Mouse (Mus musculus) lung, postnatal 0 days (tissue): ENCODE results near the gene Btbd16. TPM values are rescaled to one million over a fixed set of nuclear protein-coding genes. Genes with fewer than 3 reads are reported as not detected.

Experiments
- ATAC-seq: fragments of 200-750 bp; cut with Nextera tagmentation; 2 replicates; pipeline ENCODE4 v1.8.0; 2017; ENCODE audit warnings: moderate library complexity
- DNase-seq: peaks from one replicate; pipeline ENCODE4 v3.0.0-alpha.2; 2016; ENCODE audit warnings: low spot score
- H3K27ac ChIP-seq: fragments of 300-500 bp; sonication (generic); 2 replicates; pipeline ENCODE4 v1.5.1; 2014; ENCODE audit warnings: antibody characterized with exemption, mild to moderate bottlenecking, low read length, mixed read lengths
- H3K27me3 ChIP-seq: fragments of 300-500 bp; sonication (generic); replicated peaks from 2 replicates; pipeline ENCODE4 v1.6.1; 2014; ENCODE audit warnings: low read length, mixed read lengths; ENCODE audit not compliant: insufficient read depth
- H3K36me3 ChIP-seq: fragments of 300-500 bp; sonication (generic); 2 replicates; pipeline ENCODE4 v1.6.1; 2014; ENCODE audit warnings: low read length, mixed read lengths; ENCODE audit not compliant: insufficient read depth
- H3K4me1 ChIP-seq: fragments of 300-500 bp; sonication (generic); 2 replicates; pipeline ENCODE4 v1.6.1; 2014; ENCODE audit warnings: antibody characterized with exemption, low read depth, low read length, mixed read lengths; ENCODE audit not compliant: insufficient read depth
- H3K4me2 ChIP-seq: fragments of 300-500 bp; sonication (generic); replicated peaks from 2 replicates; pipeline ENCODE4 v1.6.1; 2014; ENCODE audit warnings: low read depth, mild to moderate bottlenecking, low read length, moderate library complexity, mixed read lengths
- H3K4me3 ChIP-seq: fragments of 300-500 bp; sonication (generic); 2 replicates; pipeline ENCODE4 v1.5.1; 2014; ENCODE audit warnings: low read depth, low read length
- H3K9ac ChIP-seq: fragments of 300-500 bp; sonication (generic); replicated peaks from 2 replicates; pipeline ENCODE4 v1.6.1; 2014; ENCODE audit warnings: low read depth, mild to moderate bottlenecking
- H3K9me3 ChIP-seq: fragments of 300-500 bp; sonication (generic); 2 replicates; pipeline ENCODE4 v1.6.1; 2016; ENCODE audit warnings: low read length, mixed read lengths
- CTCF ChIP-seq: IDR thresholded peaks from 2 replicates; pipeline ENCODE4 v1.5.1; 2016; ENCODE audit warnings: antibody characterized with exemption, mild to moderate bottlenecking
- EP300 ChIP-seq: IDR thresholded peaks from 2 replicates; pipeline ENCODE4 v1.6.1; 2016; ENCODE audit warnings: antibody characterized with exemption, mild to moderate bottlenecking, control low read depth
- WGBS: fragments of 180-500 bp; shearing (Covaris S2); extraction: QIAGEN DNeasy Blood & Tissue Kit; methylation state at CpG from one replicate; pipeline ENCODE4 v1.1.7; 2014; 5-methylcytosine and 5-hydroxymethylcytosine counted together
- polyA plus RNA-seq: library from polyadenylated mRNA; unstranded; fragments of >200 nt; fragmentation: Nextera tagmentation; extraction: Ambion mirVana; gene quantifications from 2 replicates; pipeline ENCODE4 v1.2.1, GENCODE M21; 2015

Btbd16 gene
- polyA plus RNA-seq, 1 experiment from 2014 or later = not detected

- Histone ChIP-seq H3K36me3 (no peaks in the 10 kb centered on the region), H3K4me1 (no peaks in the 10 kb centered on the region), H3K4me3 (no peak overlapping the region), H3K4me2 (no peak overlapping the region), H3K27ac (no peak overlapping the region), H3K9ac (no peak overlapping the region), H3K9me3 (no peaks in the 10 kb centered on the region), H3K27me3 (no peaks in the 10 kb centered on the region)
- no peak for ATAC-seq
- peak; percentile 32 for DNase-seq
- TF ChIP-seq CTCF = no peak
- no peak for TF ChIP-seq EP300
- 28% methylated on average over 1 of the region's 1 CpGs for WGBS
Measured at GRCm38 (mm10) chr7:130862501-130862900, 88.6 kb downstream of the Btbd16 start.

GRCm38 (mm10) chr7:130864711-130865110 lies 90.8 kb downstream of the Btbd16 start:
- DNase-seq (no peak), ATAC-seq (no peak)
- Histone ChIP-seq H3K27me3 (no peaks in the 10 kb centered on the region), H3K9ac (no peak overlapping the region), H3K4me2 (no peak overlapping the region), H3K27ac (no peak overlapping the region), H3K36me3 (no peaks in the 10 kb centered on the region), H3K4me3 (no peak overlapping the region), H3K4me1 (no peaks in the 10 kb centered on the region), H3K9me3 (no peaks in the 10 kb centered on the region)
- 43% methylated on average over 7 of the region's 7 CpGs for WGBS
- TF ChIP-seq CTCF (no peak), EP300 (no peak)

DNA sequence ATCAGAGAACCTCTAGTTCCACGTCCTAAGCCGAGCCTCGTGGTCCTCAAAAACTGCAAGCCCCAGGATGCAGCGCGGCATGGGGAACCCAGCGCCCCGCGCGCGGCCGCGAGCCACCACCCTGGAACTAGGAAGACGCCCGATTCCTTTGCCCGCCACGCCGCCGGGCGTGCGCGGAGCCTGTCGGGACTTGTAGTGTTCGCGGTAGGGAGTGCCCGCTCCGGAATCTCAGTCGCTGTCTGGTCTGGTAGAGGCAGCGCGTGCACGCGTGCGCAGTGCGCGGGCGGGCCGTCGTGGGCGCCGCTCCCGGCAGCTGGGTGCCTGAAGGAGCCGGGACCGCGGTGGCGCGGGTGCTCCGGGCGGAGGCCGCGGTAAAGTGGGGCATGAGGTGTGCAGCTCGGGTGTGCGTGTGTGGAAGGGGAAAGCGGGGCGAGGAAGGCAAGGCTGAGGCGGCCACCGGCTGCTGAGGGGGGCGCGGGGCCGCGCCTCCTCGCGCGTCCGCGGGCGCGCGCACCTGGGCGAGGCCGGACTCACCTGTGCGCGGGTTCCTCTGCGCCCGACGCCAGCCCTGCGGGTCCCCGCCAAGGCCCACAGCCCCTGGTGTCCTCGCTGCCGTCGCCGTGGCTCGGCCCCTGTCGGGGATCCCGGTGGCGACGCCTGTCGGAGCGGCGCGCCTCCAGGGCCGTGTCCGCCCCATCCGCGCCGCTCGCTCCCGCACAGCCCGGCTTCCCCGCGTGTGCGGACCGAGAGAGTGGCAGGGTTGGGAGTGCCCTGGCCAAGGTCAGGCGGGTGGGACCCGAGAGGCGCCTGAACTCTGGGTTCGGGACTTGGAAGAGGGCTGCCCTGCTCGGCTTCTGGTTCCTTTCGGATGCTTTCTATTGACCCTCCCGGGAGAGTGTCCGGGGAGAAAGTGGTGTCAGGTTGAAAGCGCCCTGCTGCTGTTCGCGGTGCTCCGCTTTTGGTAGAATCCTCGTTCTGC lies 92.0 kb downstream of the Btbd16 start, which contains the start of gene Plekha1:
TSS of gene Plekha1 (plus strand) at position 144 of the 979 bp plus-strand sequence.
- Histone ChIP-seq H3K4me2 (peak within 1 kb of the TSS; percentile 70), H3K27me3 (no peaks in the 10 kb centered on the region), H3K36me3 (no peaks in the 10 kb centered on the region), H3K9ac (peak within 1 kb of the TSS; percentile 82), H3K9me3 (no peaks in the 10 kb centered on the region), H3K4me1 (no peaks in the 10 kb centered on the region), H3K4me3 (peak within 1 kb of the TSS; percentile 88), H3K27ac (peak within 1 kb of the TSS; percentile 88)
- under 1% methylated on average over 84 of the region's 114 CpGs for WGBS
- DNase-seq = peak; percentile 98
- ATAC-seq = peak; percentile 99
- TF ChIP-seq CTCF (no peak; the same call in 1 of the 2 replicates), EP300 (no peak)

DNA sequence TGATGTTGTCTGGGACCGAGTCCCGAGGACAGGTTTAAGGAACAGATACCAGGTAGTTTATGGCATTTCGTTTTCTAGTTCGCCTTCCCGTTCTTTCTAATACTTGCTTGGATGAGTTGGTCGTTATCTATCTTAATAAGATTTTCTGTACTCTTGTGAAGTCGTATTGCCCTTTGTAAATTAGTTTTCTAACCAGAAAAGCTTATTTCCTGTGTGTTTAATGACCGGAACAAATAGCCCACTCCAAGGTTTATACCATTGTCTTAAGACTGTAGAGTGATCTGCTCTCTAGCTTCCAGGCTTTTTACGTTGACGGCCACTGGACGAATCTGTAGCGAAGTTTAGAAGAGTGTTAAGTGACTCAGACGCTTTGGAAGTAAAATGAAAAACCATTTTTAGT lies 92.8 kb downstream of the Btbd16 start:
- H3K27ac ChIP-seq = peak overlapping the region; percentile 88

DNA sequence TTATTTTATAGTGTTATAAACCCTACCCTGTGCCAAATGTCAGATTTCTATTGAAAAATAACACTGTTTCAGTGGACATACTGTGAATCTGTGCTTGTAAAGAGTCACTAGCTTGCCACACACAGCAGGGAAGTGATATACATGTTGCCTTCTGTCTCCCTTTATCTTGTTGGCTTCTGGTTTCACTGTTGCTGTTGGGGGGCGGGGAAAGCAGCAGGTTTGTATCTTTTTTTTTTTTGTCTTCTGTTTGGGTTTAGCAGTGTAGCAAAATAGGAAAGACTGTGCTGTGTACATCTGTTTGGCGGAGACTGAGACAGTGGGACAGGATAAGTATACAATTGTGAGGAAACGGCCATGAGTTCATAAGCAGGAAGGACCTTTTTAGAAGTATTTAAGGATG lies 93.4 kb downstream of the Btbd16 start:
- Histone ChIP-seq H3K27me3 (no peaks in the 10 kb centered on the region), H3K9me3 (no peaks in the 10 kb centered on the region), H3K4me2 (peak overlapping the region; percentile 70), H3K4me3 (peak overlapping the region; percentile 88; the same call in 1 of the 2 replicates), H3K9ac (no peak overlapping the region), H3K4me1 (no peaks in the 10 kb centered on the region), H3K27ac (peak overlapping the region; percentile 11; the same call in 1 of the 2 replicates), H3K36me3 (no peaks in the 10 kb centered on the region)
- 49% methylated on average over 3 of the region's 3 CpGs for WGBS
- DNase-seq = peak; percentile 24
- TF ChIP-seq CTCF (no peak), EP300 (0 out of 2 replicates have a peak, but pooled peaks have one; percentile 8)
- ATAC-seq = no peak

More for the DNA sequence above, 92.8 kb downstream of the Btbd16 start:
- H3K9me3 ChIP-seq = no peaks in the 10 kb centered on the region
- 3% methylated on average over 13 of the region's 13 CpGs for WGBS
- peak; percentile 34 for DNase-seq
- peak overlapping the region; percentile 70 for H3K4me2 ChIP-seq
- H3K27me3 ChIP-seq = no peaks in the 10 kb centered on the region
- TF ChIP-seq CTCF (no peak), EP300 (no peak)
- no peak for ATAC-seq
- H3K36me3 ChIP-seq = no peaks in the 10 kb centered on the region
- no peaks in the 10 kb centered on the region for H3K4me1 ChIP-seq
- H3K9ac ChIP-seq = peak overlapping the region; percentile 82
- peak overlapping the region; percentile 88 for H3K4me3 ChIP-seq

Other genes starting within 250 kb of the Btbd16 start
- 101 and 108 TPM in 2 replicates for gene Nsmce4a, start 201.0 kb upstream of the Btbd16 start, polyA plus RNA-seq
- gene Tacc2, start 196.6 kb upstream of the Btbd16 start, polyA plus RNA-seq = 18.9 and 19.8 TPM in 2 replicates
- 74.5 and 83.9 TPM in 2 replicates for gene Plekha1, start 91.7 kb downstream of the Btbd16 start, polyA plus RNA-seq
- gene Htra1, start 162.0 kb downstream of the Btbd16 start, polyA plus RNA-seq = 44.6 and 52.1 TPM in 2 replicates